Mouse (Mus musculus) spleen, adult 2 months (tissue): ENCODE measurements around the gene Gfap. TPM values are rescaled to one million over a fixed set of nuclear protein-coding genes. Genes with fewer than 3 reads are reported as not detected.

Source experiments
- DNase-seq, 2 experiments: peaks; one replicate each; pipeline versions ENCODE4 v3.0.0 to v3.0.0-alpha.2; 2012 to 2021; ENCODE audit warnings: low spot score in 2 of 2, low read depth in 1 of 2
- H3K27ac ChIP-seq: fragments of 200-500 bp; 2 replicates; pipeline ENCODE4 v1.5.1; 2012; ENCODE audit warnings: low read length, inconsistent platforms; ENCODE audit not compliant: insufficient read depth
- H3K27me3 ChIP-seq: fragments of 200-500 bp; 2 replicates; pipeline ENCODE4 v1.6.1; 2012; ENCODE audit warnings: mild to moderate bottlenecking, moderate library complexity, low read length, inconsistent platforms; ENCODE audit not compliant: control insufficient read depth, insufficient read depth
- H3K36me3 ChIP-seq: fragments of 200-500 bp; 2 replicates; pipeline ENCODE4 v1.6.1; 2012; ENCODE audit warnings: mild to moderate bottlenecking, low read length, inconsistent platforms; ENCODE audit not compliant: control insufficient read depth, insufficient read depth
- H3K4me1 ChIP-seq: fragments of 200-500 bp; 2 replicates; pipeline ENCODE4 v1.6.1; 2011; ENCODE audit warnings: inconsistent platforms; ENCODE audit not compliant: control insufficient read depth, insufficient read depth, insufficient read length
- H3K4me3 ChIP-seq: fragments of 200-500 bp; 2 replicates; pipeline ENCODE4 v1.5.1; 2011; ENCODE audit warnings: mild to moderate bottlenecking, inconsistent platforms; ENCODE audit not compliant: insufficient read depth, insufficient read length; ENCODE audit errors: extremely low read depth
- CTCF ChIP-seq: fragments of 200-500 bp; IDR thresholded peaks from 2 replicates; pipeline ENCODE4 v1.5.1; 2011; ENCODE audit warnings: mild to moderate bottlenecking, inconsistent platforms; ENCODE audit not compliant: insufficient read depth, insufficient read length, insufficient replicate concordance; ENCODE audit errors: extremely low read depth
- POLR2A ChIP-seq: fragments of 200-500 bp; IDR thresholded peaks from 2 replicates; pipeline ENCODE4 v1.6.1; 2011; ENCODE audit warnings: low read depth, low read length, inconsistent platforms
- WGBS: fragments of 180-500 bp; shearing (Covaris S2); methylation state at CpG from one replicate; pipeline ENCODE4 v1.1.7; 2018; 5-methylcytosine and 5-hydroxymethylcytosine counted together
- polyA plus RNA-seq: library from polyadenylated mRNA; depleted of rRNA; stranded (reverse); fragments of >200 nt; gene quantifications from 2 replicates; pipeline ENCODE4 v1.2.3, GENCODE M21; 2012; rRNA removed

Gene Gfap
- polyA plus RNA-seq, 1 experiment: 1.8 TPM

GRCm38 (mm10) chr11:102838616-102839150 is 62.0 kb downstream of the Gfap start:
- no peak for TF ChIP-seq POLR2A
- no peak for TF ChIP-seq CTCF
- no peak overlapping the region for H3K4me3 ChIP-seq
- no peak for DNase-seq
- H3K27ac ChIP-seq: no peak overlapping the region
- peaks cover 43% of the 10 kb centered on the region for H3K36me3 ChIP-seq
- 88% methylated on average over 9 of the region's 9 CpGs for WGBS
- no peaks in the 10 kb centered on the region for H3K4me1 ChIP-seq
- no peaks in the 10 kb centered on the region for H3K27me3 ChIP-seq

GRCm38 (mm10) chr11:102838126-102838525 is 62.6 kb downstream of the Gfap start:
- no peaks in the 10 kb centered on the region for H3K4me1 ChIP-seq
- H3K4me3 ChIP-seq: no peak overlapping the region
- no peak for TF ChIP-seq CTCF
- TF ChIP-seq POLR2A: no peak
- no peak overlapping the region for H3K27ac ChIP-seq
- H3K36me3 ChIP-seq: peaks cover 39% of the 10 kb centered on the region
- WGBS: 88% methylated on average over 2 of the region's 2 CpGs
- no peaks in the 10 kb centered on the region for H3K27me3 ChIP-seq
- no peak for DNase-seq

- 90% methylated on average over 1 of the region's 1 CpGs for whole genome bisulfite sequencing
- Histone ChIP-seq H3K27me3 (no peaks in the 10 kb centered on the region), H3K36me3 (peaks cover 37% of the 10 kb centered on the region), H3K4me3 (no peak overlapping the region), H3K4me1 (no peaks in the 10 kb centered on the region), H3K27ac (no peak overlapping the region)
- DNase-seq: no peak
- no peak for TF ChIP-seq CTCF
- no peak for TF ChIP-seq POLR2A
These were observed 63.3 kb downstream of the Gfap start for GRCm38 (mm10) chr11:102837385-102837784.

Other genes with a start within 250 kb of the Gfap start
- gene Meioc, start 237.2 kb downstream of the Gfap start, polyA plus RNA-seq: not detected in 2 replicates
- 2.6 and 3.2 TPM in 2 replicates for gene Ccdc43, start 203.1 kb downstream of the Gfap start, polyA plus RNA-seq
- 11.7 and 12.1 TPM in 2 replicates for gene Adam11, start 139.5 kb downstream of the Gfap start, polyA plus RNA-seq
- gene Gjc1, start 81.2 kb downstream of the Gfap start, polyA plus RNA-seq: 0.87 and 0.96 TPM in 2 replicates
- 0.15 TPM in 1 of 2 replicates, not detected in the other for gene Higd1b, start 65.1 kb downstream of the Gfap start, polyA plus RNA-seq
- gene Eftud2, start 19.9 kb downstream of the Gfap start, polyA plus RNA-seq: 119 and 134 TPM in 2 replicates
- gene Ccdc103, start 19.7 kb downstream of the Gfap start, polyA plus RNA-seq: 0.12 TPM in 1 of 2 replicates, not detected in the other
- gene Fam187a, start 15.7 kb downstream of the Gfap start, polyA plus RNA-seq: not detected in 2 replicates
- gene Kif18b, start 24.2 kb upstream of the Gfap start, polyA plus RNA-seq: 7.0 and 8.9 TPM in 2 replicates
- not detected in 2 replicates for gene C1ql1, start 45.8 kb upstream of the Gfap start, polyA plus RNA-seq
- gene Nmt1, start 127.3 kb upstream of the Gfap start, polyA plus RNA-seq: 23.4 and 23.9 TPM in 2 replicates
- 24.7 and 34.9 TPM in 2 replicates for gene Dcakd, start 127.4 kb upstream of the Gfap start, polyA plus RNA-seq
- 4.7 TPM in 2 replicates for gene Plcd3, start 200.7 kb upstream of the Gfap start, polyA plus RNA-seq
- 17.9 and 22.5 TPM in 2 replicates for gene Acbd4, start 200.8 kb upstream of the Gfap start, polyA plus RNA-seq
- 10.3 and 11.2 TPM in 2 replicates for gene Hexim1, start 215.3 kb upstream of the Gfap start, polyA plus RNA-seq
- gene Hexim2, start 231.5 kb upstream of the Gfap start, polyA plus RNA-seq: 2.3 and 3.0 TPM in 2 replicates